Mouse (Mus musculus) stomach, postnatal 0 days (tissue): ENCODE data around the gene Pkp1. TPM values are rescaled to one million over a fixed set of nuclear protein-coding genes. Genes with fewer than 3 reads are reported as not detected.

Source experiments
- ATAC-seq: fragments of 200-750 bp; cut with Nextera tagmentation; 2 replicates; pipeline ENCODE4 v1.8.0; 2017; ENCODE audit not compliant: low FRiP score, low TSS enrichment
- DNase-seq: peaks from one replicate; pipeline ENCODE4 v3.0.0-alpha.2; 2016; ENCODE audit warnings: low spot score
- H3K27ac ChIP-seq: fragments of 300-500 bp; sonication (generic); replicated peaks from 2 replicates; pipeline ENCODE4 v1.5.1; 2014; ENCODE audit warnings: mild to moderate bottlenecking, control low read depth
- H3K27me3 ChIP-seq: fragments of 300-500 bp; sonication (generic); 2 replicates; pipeline ENCODE4 v1.6.1; 2014; ENCODE audit warnings: low read length; ENCODE audit not compliant: control insufficient read depth, insufficient read depth
- H3K36me3 ChIP-seq: fragments of 300-500 bp; sonication (generic); 2 replicates; pipeline ENCODE4 v1.6.1; 2014; ENCODE audit warnings: low read length, mixed read lengths; ENCODE audit not compliant: control insufficient read depth, insufficient read depth
- H3K4me1 ChIP-seq: fragments of 300-500 bp; sonication (generic); replicated peaks from 2 replicates; pipeline ENCODE4 v1.6.1; 2014; ENCODE audit warnings: antibody characterized with exemption; ENCODE audit not compliant: control insufficient read depth, insufficient read depth
- H3K4me2 ChIP-seq: fragments of 300-500 bp; sonication (generic); replicated peaks from 2 replicates; pipeline ENCODE4 v1.6.1; 2014; ENCODE audit warnings: low read depth, mild to moderate bottlenecking, control low read depth, moderate library complexity
- H3K4me3 ChIP-seq: fragments of 300-500 bp; sonication (generic); 2 replicates; pipeline ENCODE4 v1.5.1; 2014; ENCODE audit warnings: low read depth, low read length, control low read depth
- H3K9ac ChIP-seq: fragments of 300-500 bp; sonication (generic); 2 replicates; pipeline ENCODE4 v1.6.1; 2014; ENCODE audit warnings: mild to moderate bottlenecking, low read length, control low read depth, mixed read lengths
- H3K9me3 ChIP-seq: fragments of 300-500 bp; sonication (generic); 2 replicates; pipeline ENCODE4 v1.6.1; 2016; ENCODE audit warnings: low read length; ENCODE audit not compliant: control insufficient read depth
- CTCF ChIP-seq: IDR thresholded peaks from 2 replicates; pipeline ENCODE4 v1.5.1; 2016; ENCODE audit warnings: antibody characterized with exemption, low read depth, mild to moderate bottlenecking, moderate library complexity
- EP300 ChIP-seq: optimal IDR thresholded peaks from 2 replicates; pipeline ENCODE3; 2016; ENCODE audit warnings: antibody characterized with exemption
- WGBS: fragments of 180-500 bp; shearing (Covaris S2); extraction: QIAGEN DNeasy Blood & Tissue Kit; methylation state at CpG from one replicate; pipeline ENCODE4 v1.1.7; 2014; 5-methylcytosine and 5-hydroxymethylcytosine counted together
- polyA plus RNA-seq: library from polyadenylated mRNA; unstranded; fragments of >200 nt; fragmentation: Nextera tagmentation; extraction: Ambion mirVana; gene quantifications from 2 replicates; pipeline ENCODE4 v1.2.1, GENCODE M21; 2015

Pkp1 gene
- polyA plus RNA-seq, 1 experiment from 2014 or later = 29.8 TPM

GRCm38 (mm10) chr1:135835716-135836483 is 83.1 kb downstream of the Pkp1 start, which contains the start of gene Tnnt2:
Gene Tnnt2 (plus strand): TSS chr1:135836354.
- H3K36me3 ChIP-seq = no peaks in the 10 kb centered on the region
- no peaks in the 10 kb centered on the region for H3K4me1 ChIP-seq
- H3K4me3 ChIP-seq = no peak within 1 kb of the TSS
- peak within 1 kb of the TSS; percentile 63; the same call in 1 of the 2 replicates for H3K27ac ChIP-seq
- H3K9me3 ChIP-seq = no peaks in the 10 kb centered on the region
- ATAC-seq (peak; percentile 31; the same call in 1 of the 2 replicates), DNase-seq (no peak)
- H3K9ac ChIP-seq = no peak within 1 kb of the TSS
- TF ChIP-seq CTCF (no peak), EP300 (no peak)
- H3K27me3 ChIP-seq = no peaks in the 10 kb centered on the region
- H3K4me2 ChIP-seq = no peak within 1 kb of the TSS
- 28% methylated on average over 9 of the region's 9 CpGs for WGBS

DNA sequence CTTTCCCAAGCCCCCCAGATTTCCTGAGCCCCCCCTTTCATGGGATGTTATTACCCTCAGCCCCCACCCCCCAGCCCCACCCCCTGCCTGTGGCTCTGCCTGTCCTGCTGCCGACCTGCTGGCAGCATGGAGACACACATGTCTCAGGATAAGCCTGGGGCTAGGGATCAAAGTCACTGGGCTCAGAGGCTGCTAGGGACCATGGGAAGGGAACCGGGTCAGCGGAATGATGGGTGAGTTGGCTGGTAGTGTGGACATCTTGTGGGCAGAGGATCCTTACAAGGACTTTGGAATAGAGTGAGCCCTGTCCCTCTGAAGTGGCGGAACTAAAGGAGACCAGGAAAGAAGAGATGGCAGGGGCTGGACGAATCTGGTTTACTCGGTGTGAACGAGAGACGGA is 84.0 kb downstream of the Pkp1 start:
- no peak for ATAC-seq
- no peaks in the 10 kb centered on the region for H3K9me3 ChIP-seq
- no peak overlapping the region for H3K4me2 ChIP-seq
- no peak for TF ChIP-seq CTCF
- TF ChIP-seq EP300 = no peak
- no peaks in the 10 kb centered on the region for H3K36me3 ChIP-seq
- no peaks in the 10 kb centered on the region for H3K27me3 ChIP-seq
- H3K4me1 ChIP-seq = no peaks in the 10 kb centered on the region
- 80% methylated on average over 8 of the region's 8 CpGs for WGBS
- no peak overlapping the region for H3K4me3 ChIP-seq
- H3K27ac ChIP-seq = no peak overlapping the region
- H3K9ac ChIP-seq = no peak overlapping the region
- DNase-seq = no peak

- Histone ChIP-seq H3K36me3 (no peaks in the 10 kb centered on the region), H3K27ac (no peak overlapping the region), H3K4me2 (no peak overlapping the region), H3K4me1 (no peaks in the 10 kb centered on the region), H3K27me3 (no peaks in the 10 kb centered on the region), H3K4me3 (no peak overlapping the region), H3K9me3 (no peaks in the 10 kb centered on the region), H3K9ac (no peak overlapping the region)
- DNase-seq (no peak), ATAC-seq (no peak)
- 54% methylated on average over 6 of the region's 6 CpGs for WGBS
- TF ChIP-seq EP300 (no peak), CTCF (peak; percentile 28; the same call in 1 of the 2 replicates)
These were observed 84.7 kb downstream of the Pkp1 start for GRCm38 (mm10) chr1:135834206-135834859.

DNA sequence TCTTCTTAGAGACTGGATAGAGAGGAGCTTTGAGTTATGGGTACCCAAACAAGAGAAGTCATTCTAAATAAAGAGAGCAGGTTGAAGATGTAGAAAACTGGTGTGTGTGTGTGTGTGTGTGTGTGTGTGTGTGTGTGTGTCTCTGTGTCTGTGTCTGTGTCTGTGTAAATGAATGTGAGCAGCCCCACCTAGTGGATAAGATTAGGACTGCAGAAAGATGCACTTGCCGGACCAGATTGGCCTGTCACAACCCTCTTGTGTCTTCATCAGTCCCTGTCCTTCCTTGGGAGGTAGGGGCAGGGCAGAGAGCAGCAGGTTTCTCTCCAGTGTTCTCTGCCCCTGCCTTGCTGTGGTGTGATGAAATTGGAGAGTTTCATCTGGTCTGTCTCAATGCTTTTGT is 90.1 kb downstream of the Pkp1 start:
- H3K27me3 ChIP-seq = no peaks in the 10 kb centered on the region
- H3K36me3 ChIP-seq = no peaks in the 10 kb centered on the region
- H3K4me3 ChIP-seq = no peak overlapping the region
- no peak overlapping the region for H3K27ac ChIP-seq
- no peaks in the 10 kb centered on the region for H3K4me1 ChIP-seq
- ATAC-seq (no peak), DNase-seq (peak; percentile 65)
- H3K9ac ChIP-seq = no peak overlapping the region
- 4% methylated on average over 1 of the region's 1 CpGs for WGBS
- no peak overlapping the region for H3K4me2 ChIP-seq
- TF ChIP-seq EP300 (no peak), CTCF (peak; percentile 85)
- H3K9me3 ChIP-seq = no peaks in the 10 kb centered on the region

DNA sequence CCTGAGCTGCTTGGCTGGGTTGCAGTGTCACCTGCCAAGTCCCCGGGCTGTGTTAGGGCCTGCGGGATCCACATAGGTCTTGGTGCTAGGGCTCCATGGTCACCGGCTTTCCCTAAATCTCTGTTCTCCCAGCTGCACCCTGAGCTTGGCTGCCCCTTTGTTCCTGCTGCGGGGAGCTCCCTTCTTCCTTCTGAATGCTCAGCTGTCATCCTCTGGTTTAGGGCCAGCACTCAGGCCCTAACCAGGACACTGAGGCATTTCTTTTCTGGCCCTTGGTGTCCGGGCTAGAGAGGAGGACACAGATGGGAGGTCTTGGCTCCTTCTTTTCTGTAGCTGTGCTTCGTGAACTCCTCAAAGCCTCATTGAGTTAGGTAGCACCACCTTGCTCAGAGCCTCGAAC is 97.2 kb downstream of the Pkp1 start:
- H3K4me3 ChIP-seq = peak overlapping the region; percentile 10; the same call in 1 of the 2 replicates
- H3K27ac ChIP-seq = peak overlapping the region; percentile 90

More for the DNA sequence above, 97.2 kb downstream of the Pkp1 start:
- Histone ChIP-seq H3K4me1 (peaks cover 2% of the 10 kb centered on the region), H3K36me3 (no peaks in the 10 kb centered on the region), H3K9me3 (no peaks in the 10 kb centered on the region), H3K9ac (no peak overlapping the region), H3K4me2 (peak overlapping the region; percentile 87), H3K27me3 (peaks cover 5% of the 10 kb centered on the region; the same call in 1 of the 2 replicates)
- DNase-seq (no peak), ATAC-seq (no peak)
- WGBS = 58% methylated on average over 7 of the region's 7 CpGs
- no peak for TF ChIP-seq EP300
- TF ChIP-seq CTCF = no peak

Other genes starting within 250 kb of the Pkp1 start
- gene Csrp1, start 199.1 kb downstream of the Pkp1 start, polyA plus RNA-seq = 418 and 496 TPM in 2 replicates
- gene Phlda3, start 153.1 kb downstream of the Pkp1 start, polyA plus RNA-seq = 91.1 and 92.2 TPM in 2 replicates
- 4.2 and 6.8 TPM in 2 replicates for gene Tnni1, start 139.8 kb downstream of the Pkp1 start, polyA plus RNA-seq
- gene Lad1, start 100.6 kb downstream of the Pkp1 start, polyA plus RNA-seq = 128 and 140 TPM in 2 replicates
- 36.4 and 39.9 TPM in 2 replicates for gene Tnnt2, start 82.9 kb downstream of the Pkp1 start, polyA plus RNA-seq
- 0.02 and 0.04 TPM in 2 replicates for gene Igfn1, start 87.1 kb upstream of the Pkp1 start, polyA plus RNA-seq
- gene Tmem9, start 88.9 kb upstream of the Pkp1 start, polyA plus RNA-seq = 65.9 and 66.1 TPM in 2 replicates
- 0.18 TPM in 1 of 2 replicates, not detected in the other for gene Ascl5, start 131.6 kb upstream of the Pkp1 start, polyA plus RNA-seq
- 0.18 TPM in 1 of 2 replicates, not detected in the other for gene Cacna1s, start 133.5 kb upstream of the Pkp1 start, polyA plus RNA-seq
- gene Kif21b, start 212.2 kb upstream of the Pkp1 start, polyA plus RNA-seq = 0.29 and 0.36 TPM in 2 replicates